Mouse (Mus musculus): ENCODE results near the gene Gm42791. TPM values are rescaled to one million over a fixed set of nuclear protein-coding genes. Genes with fewer than 3 reads are reported as not detected.

Gene Gm42791
- total RNA-seq, 4 experiments from 2014 or later, result 3.2 to 7.7 (median 7.3) TPM

DNA sequence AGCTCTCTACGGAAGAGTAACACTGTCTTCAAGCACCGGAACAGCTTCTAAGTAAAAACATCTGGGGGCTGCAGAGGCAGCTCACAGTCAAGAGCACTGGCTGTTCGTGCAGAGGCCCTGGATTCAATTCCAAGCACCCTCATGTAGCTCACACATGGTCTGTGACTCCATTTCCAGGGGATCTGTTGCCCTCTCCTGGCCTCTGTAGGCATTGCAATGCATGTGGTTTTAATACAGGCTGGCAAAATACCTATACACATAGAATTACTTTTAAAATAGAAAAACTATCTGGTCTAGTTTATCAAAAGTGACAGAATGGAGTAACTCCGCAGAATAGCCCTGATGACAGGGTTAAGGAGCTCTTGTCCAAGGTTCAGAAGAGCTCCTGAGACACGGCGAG, 115.7 kb downstream of the Gm42791 start:
- no peak for DNase-seq (ENCODE audit: low spot score)

- DNase-seq (ENCODE audit: low spot score), result no peak
Observed at GRCm38 (mm10) chr5:148873116-148873515, 121.8 kb downstream of the Gm42791 start.

DNA sequence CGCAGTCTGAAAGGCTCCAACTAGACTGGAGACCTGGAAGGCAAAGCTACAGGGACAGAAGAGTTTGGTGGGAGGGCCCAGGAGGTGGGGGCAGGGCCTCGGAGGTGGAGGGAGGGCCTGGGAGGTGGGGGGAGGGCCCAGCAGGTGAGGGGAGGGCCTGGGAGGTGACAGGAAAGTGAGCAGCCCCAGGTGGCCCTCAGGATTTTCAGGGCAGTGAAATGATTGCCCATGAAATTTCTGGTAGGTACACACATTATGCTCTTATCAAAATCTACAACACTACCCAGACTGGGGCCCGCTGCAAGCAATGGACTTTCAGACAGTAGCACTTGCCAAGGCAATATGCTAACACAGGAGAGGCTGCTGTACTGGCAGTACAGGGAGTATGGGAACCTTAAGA, 125.4 kb downstream of the Gm42791 start:
- DNase-seq (ENCODE audit: low spot score), result no peak

GRCm38 (mm10) chr5:148867766-148868165, 127.2 kb downstream of the Gm42791 start:
- no peak for DNase-seq (ENCODE audit: low spot score)

GRCm38 (mm10) chr5:148867171-148867570, 127.8 kb downstream of the Gm42791 start:
- no peak for DNase-seq (ENCODE audit: low spot score)

GRCm38 (mm10) chr5:148866571-148866970, 128.4 kb downstream of the Gm42791 start:
- no peak for DNase-seq (ENCODE audit: low spot score)

- no peak for DNase-seq (ENCODE audit: low spot score)
Observed at GRCm38 (mm10) chr5:148863409-148863808, 131.5 kb downstream of the Gm42791 start.

GRCm38 (mm10) chr5:148862853-148863252, 132.1 kb downstream of the Gm42791 start:
- no peak for DNase-seq (ENCODE audit: low spot score)

GRCm38 (mm10) chr5:148862136-148862535, 132.8 kb downstream of the Gm42791 start:
- no peak for DNase-seq (ENCODE audit: low spot score)

GRCm38 (mm10) chr5:148857522-148857921, 137.4 kb downstream of the Gm42791 start:
- DNase-seq (ENCODE audit: low spot score), result no peak

DNA sequence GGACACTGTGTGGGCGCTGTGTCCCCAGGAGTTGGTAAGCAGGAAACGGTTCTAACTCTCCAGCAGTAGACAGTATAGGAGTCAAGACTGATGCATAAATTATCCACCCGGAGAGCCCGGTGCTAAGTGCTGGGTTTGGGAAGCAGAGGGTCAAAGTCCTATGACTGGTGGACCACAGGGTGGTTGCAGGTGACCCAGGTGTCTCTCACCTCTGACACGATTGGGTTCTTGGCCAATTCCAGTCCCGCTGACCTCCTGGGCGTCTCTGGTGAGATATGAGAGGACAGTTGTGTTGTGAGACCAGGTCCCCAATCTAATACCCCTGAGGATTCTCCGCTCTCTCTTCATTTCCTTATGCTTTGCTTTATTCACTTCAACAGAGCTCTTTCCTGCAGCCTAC, 139.9 kb downstream of the Gm42791 start:
- no peak for DNase-seq (ENCODE audit: low spot score)

GRCm38 (mm10) chr5:148854166-148854565, 140.8 kb downstream of the Gm42791 start:
- no peak for DNase-seq (ENCODE audit: low spot score)

DNA sequence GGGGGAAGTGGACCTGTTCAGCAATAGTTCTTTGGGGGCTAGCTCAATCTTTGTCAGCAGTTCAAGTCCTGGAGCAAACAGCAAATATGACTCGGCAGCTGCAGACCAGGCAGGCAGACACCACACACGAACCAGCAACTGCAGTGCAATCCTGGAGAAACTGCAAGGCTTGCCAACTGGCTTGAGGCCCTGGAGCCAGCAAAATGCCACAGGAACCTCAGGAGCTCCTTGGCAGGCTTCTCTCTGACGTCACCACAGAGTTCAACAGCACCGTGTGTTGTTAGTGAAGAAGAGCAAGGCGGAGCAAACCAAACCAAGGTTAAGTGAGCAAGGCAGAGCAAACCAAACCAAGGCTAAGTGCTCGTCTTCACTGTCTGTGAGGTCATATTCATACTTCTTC, 145.4 kb downstream of the Gm42791 start:
- DNase-seq (ENCODE audit: low spot score), result no peak

- DNase-seq (ENCODE audit: low spot score), result no peak
Observed at GRCm38 (mm10) chr5:148847032-148847431, 147.9 kb downstream of the Gm42791 start.

Other genes with a start within 250 kb of the Gm42791 start
- 10 to 100 TPM in 3 of 4 experiments, 1 to 10 TPM in 1; 8.8 to 12.8 (median 11.6) TPM for gene Katnal1, start 65.8 kb downstream of the Gm42791 start, total RNA-seq (2022)
- gene Uspl1, start 189.2 kb upstream of the Gm42791 start, total RNA-seq (2022), result 10 to 100 TPM; 18.6 to 24.4 (median 21.0) TPM
- 10 to 100 TPM; 77.8 to 97.3 (median 89.0) TPM for gene Hmgb1, start 189.3 kb upstream of the Gm42791 start, total RNA-seq (2022)

Data from heart, adult 8-10 months (tissue).